Mouse (Mus musculus): ENCODE results near the gene Dhx37. TPM values are rescaled to one million over a fixed set of nuclear protein-coding genes. Genes with fewer than 3 reads are reported as not detected.

The Dhx37 gene
- polyA plus RNA-seq, 1 experiment from 2014 or later = 11.1 TPM

- Histone ChIP-seq H3K27ac (ENCODE audit: low read depth, low read length) (no peak overlapping the region), H3K36me3 (ENCODE audit: control insufficient read depth, insufficient read depth, low read length) (peaks cover 3% of the 10 kb centered on the region), H3K4me3 (ENCODE audit: low read depth, low read length) (peak overlapping the region; percentile 28), H3K27me3 (ENCODE audit: control insufficient read depth, insufficient read depth, low read length) (no peaks in the 10 kb centered on the region), H3K4me2 (ENCODE audit: low read depth) (peak overlapping the region; percentile 43), H3K9me3 (ENCODE audit: control insufficient read depth, low read length) (no peaks in the 10 kb centered on the region), H3K9ac (ENCODE audit: low read length) (no peak overlapping the region), H3K4me1 (ENCODE audit: control insufficient read depth, insufficient read depth, low read length) (peaks cover 3% of the 10 kb centered on the region; the same call in 1 of the 2 replicates)
- 8% methylated on average over 20 of the region's 20 CpGs for WGBS
- peak; percentile 33; the same call in 1 of the 2 replicates for ATAC-seq (ENCODE audit: insufficient read depth, low FRiP score, low TSS enrichment)
- peak; percentile 65 for DNase-seq (ENCODE audit: low spot score)
Observed at GRCm38 (mm10) chr5:125409348-125410090, 24.4 kb downstream of the Dhx37 start.

- peak; percentile 33 for ATAC-seq (ENCODE audit: insufficient read depth, low FRiP score, low TSS enrichment)
- WGBS = under 1% methylated on average over 13 of the region's 13 CpGs
Observed at GRCm38 (mm10) chr5:125408842-125409241, 25.1 kb downstream of the Dhx37 start.

GRCm38 (mm10) chr5:125407910-125408575 lies 25.9 kb downstream of the Dhx37 start:
- H3K4me3 ChIP-seq (ENCODE audit: low read depth, low read length) = no peak overlapping the region
- DNase-seq (ENCODE audit: low spot score) = no peak
- H3K4me1 ChIP-seq (ENCODE audit: control insufficient read depth, insufficient read depth, low read length) = peaks cover 3% of the 10 kb centered on the region; the same call in 1 of the 2 replicates
- no peak for ATAC-seq (ENCODE audit: insufficient read depth, low FRiP score, low TSS enrichment)
- no peak overlapping the region for H3K4me2 ChIP-seq (ENCODE audit: low read depth)
- WGBS = 74% methylated on average over 14 of the region's 14 CpGs
- no peak overlapping the region for H3K27ac ChIP-seq (ENCODE audit: low read depth, low read length)
- no peaks in the 10 kb centered on the region for H3K36me3 ChIP-seq (ENCODE audit: control insufficient read depth, insufficient read depth, low read length)
- no peak overlapping the region for H3K9ac ChIP-seq (ENCODE audit: low read length)
- H3K9me3 ChIP-seq (ENCODE audit: control insufficient read depth, low read length) = no peaks in the 10 kb centered on the region
- no peaks in the 10 kb centered on the region for H3K27me3 ChIP-seq (ENCODE audit: control insufficient read depth, insufficient read depth, low read length)

More at GRCm38 (mm10) chr5:125408842-125409241, 25.1 kb downstream of the Dhx37 start:
- Histone ChIP-seq H3K36me3 (ENCODE audit: control insufficient read depth, insufficient read depth, low read length) (peaks cover 3% of the 10 kb centered on the region), H3K4me3 (ENCODE audit: low read depth, low read length) (peak overlapping the region; percentile 28), H3K9me3 (ENCODE audit: control insufficient read depth, low read length) (no peaks in the 10 kb centered on the region), H3K4me1 (ENCODE audit: control insufficient read depth, insufficient read depth, low read length) (peaks cover 3% of the 10 kb centered on the region; the same call in 1 of the 2 replicates), H3K27ac (ENCODE audit: low read depth, low read length) (no peak overlapping the region), H3K27me3 (ENCODE audit: control insufficient read depth, insufficient read depth, low read length) (no peaks in the 10 kb centered on the region), H3K9ac (ENCODE audit: low read length) (no peak overlapping the region), H3K4me2 (ENCODE audit: low read depth) (peak overlapping the region; percentile 43)
- DNase-seq (ENCODE audit: low spot score) = peak; percentile 89

GRCm38 (mm10) chr5:125407020-125407830 lies 26.7 kb downstream of the Dhx37 start:
- peak overlapping the region; percentile 51 for H3K4me3 ChIP-seq (ENCODE audit: low read depth, low read length)
- H3K9me3 ChIP-seq (ENCODE audit: control insufficient read depth, low read length) = no peaks in the 10 kb centered on the region
- 55% methylated on average over 13 of the region's 13 CpGs for WGBS
- H3K27me3 ChIP-seq (ENCODE audit: control insufficient read depth, insufficient read depth, low read length) = no peaks in the 10 kb centered on the region
- H3K36me3 ChIP-seq (ENCODE audit: control insufficient read depth, insufficient read depth, low read length) = no peaks in the 10 kb centered on the region
- peak overlapping the region; percentile 56; the same call in 1 of the 2 replicates for H3K9ac ChIP-seq (ENCODE audit: low read length)
- peak overlapping the region; percentile 78 for H3K4me2 ChIP-seq (ENCODE audit: low read depth)
- ATAC-seq (ENCODE audit: insufficient read depth, low FRiP score, low TSS enrichment) (no peak), DNase-seq (ENCODE audit: low spot score) (no peak)
- H3K27ac ChIP-seq (ENCODE audit: low read depth, low read length) = no peak overlapping the region
- peaks cover 3% of the 10 kb centered on the region; the same call in 1 of the 2 replicates for H3K4me1 ChIP-seq (ENCODE audit: control insufficient read depth, insufficient read depth, low read length)

- Histone ChIP-seq H3K27ac (ENCODE audit: low read depth, low read length) (peak overlapping the region; percentile 49), H3K36me3 (ENCODE audit: control insufficient read depth, insufficient read depth, low read length) (no peaks in the 10 kb centered on the region), H3K4me3 (ENCODE audit: low read depth, low read length) (peak overlapping the region; percentile 51), H3K4me1 (ENCODE audit: control insufficient read depth, insufficient read depth, low read length) (peaks cover 3% of the 10 kb centered on the region; the same call in 1 of the 2 replicates), H3K27me3 (ENCODE audit: control insufficient read depth, insufficient read depth, low read length) (no peaks in the 10 kb centered on the region), H3K9me3 (ENCODE audit: control insufficient read depth, low read length) (no peaks in the 10 kb centered on the region), H3K9ac (ENCODE audit: low read length) (peak overlapping the region; percentile 56), H3K4me2 (ENCODE audit: low read depth) (peak overlapping the region; percentile 78)
- 2% methylated on average over 20 of the region's 20 CpGs for WGBS
- ATAC-seq (ENCODE audit: insufficient read depth, low FRiP score, low TSS enrichment) (no peak), DNase-seq (ENCODE audit: low spot score) (no peak)
Observed at GRCm38 (mm10) chr5:125406322-125407016, 27.5 kb downstream of the Dhx37 start.

GRCm38 (mm10) chr5:125405546-125406248 lies 28.2 kb downstream of the Dhx37 start:
- Histone ChIP-seq H3K27me3 (ENCODE audit: control insufficient read depth, insufficient read depth, low read length) (no peaks in the 10 kb centered on the region), H3K4me3 (ENCODE audit: low read depth, low read length) (peak overlapping the region; percentile 51), H3K4me2 (ENCODE audit: low read depth) (peak overlapping the region; percentile 78), H3K27ac (ENCODE audit: low read depth, low read length) (0 out of 2 replicates have a peak overlapping the region, but pooled peaks have one; percentile 23), H3K36me3 (ENCODE audit: control insufficient read depth, insufficient read depth, low read length) (no peaks in the 10 kb centered on the region), H3K9ac (ENCODE audit: low read length) (peak overlapping the region; percentile 56), H3K4me1 (ENCODE audit: control insufficient read depth, insufficient read depth, low read length) (peaks cover 3% of the 10 kb centered on the region; the same call in 1 of the 2 replicates), H3K9me3 (ENCODE audit: control insufficient read depth, low read length) (no peaks in the 10 kb centered on the region)
- ATAC-seq (ENCODE audit: insufficient read depth, low FRiP score, low TSS enrichment) (peak; percentile 57), DNase-seq (ENCODE audit: low spot score) (peak; percentile 90)
- under 1% methylated on average over 31 of the region's 31 CpGs for WGBS

GRCm38 (mm10) chr5:125404903-125405545 lies 28.9 kb downstream of the Dhx37 start:
- DNase-seq (ENCODE audit: low spot score) (peak; percentile 82), ATAC-seq (ENCODE audit: insufficient read depth, low FRiP score, low TSS enrichment) (peak; percentile 51)
- Histone ChIP-seq H3K4me2 (ENCODE audit: low read depth) (peak overlapping the region; percentile 66), H3K9me3 (ENCODE audit: control insufficient read depth, low read length) (no peaks in the 10 kb centered on the region), H3K36me3 (ENCODE audit: control insufficient read depth, insufficient read depth, low read length) (no peaks in the 10 kb centered on the region), H3K27me3 (ENCODE audit: control insufficient read depth, insufficient read depth, low read length) (no peaks in the 10 kb centered on the region), H3K4me1 (ENCODE audit: control insufficient read depth, insufficient read depth, low read length) (peaks cover 3% of the 10 kb centered on the region; the same call in 1 of the 2 replicates), H3K4me3 (ENCODE audit: low read depth, low read length) (peak overlapping the region; percentile 51), H3K27ac (ENCODE audit: low read depth, low read length) (peak overlapping the region; percentile 23; the same call in 1 of the 2 replicates), H3K9ac (ENCODE audit: low read length) (peak overlapping the region; percentile 53)
- under 1% methylated on average over 28 of the region's 28 CpGs for WGBS

Data from neural tube, embryonic 11.5 days (tissue).